16 mouse cellular contexts compared by ENCODE assay signal in genomic region chr17:86570491-86570890, GRCm38 (mm10).
"Had no signal": no experiment of that assay in that cellular context is flagged by ENCODE, and none has a peak within 500 bp of the region (broad histone marks: within the 10 kb centered on the region; RNA-seq: fewer than 3 reads in every experiment).

No protein-coding gene starts in this region.

- DNase-seq: heart, postnatal 10 days; heart, postnatal 14 days; heart, postnatal 36 days; heart, postnatal 4 days; kidney, adult 11 months; kidney, adult 18-20 months; kidney, adult 2 months; kidney, adult 8-10 months; kidney, adult 9 months; kidney, postnatal 10 days; kidney, postnatal 14 days; kidney, postnatal 25 days; kidney, postnatal 36 days; kidney, postnatal 4 days; layer of hippocampus, adult 9-11 months; layer of hippocampus, postnatal 36 days had no signal
